Mouse (Mus musculus): ENCODE results near the gene Map10.

GRCm38 (mm10) chr8:125709171-125709570, 39.6 kb downstream of the Map10 start:
- TF ChIP-seq CTCF (conservative IDR thresholded peaks at IDR 0.05; ENCODE audit: insufficient read depth, insufficient read length, low read depth, low read length) (no peak), POLR2A (IDR thresholded peaks at IDR 0.05; ENCODE audit: low read depth, low read length) (no peak)

Data from kidney, adult 2 months (tissue).